Mouse (Mus musculus) embryonic facial prominence, embryonic 13.5 days (tissue): ENCODE results near the gene Spsb1. TPM values are rescaled to one million over a fixed set of nuclear protein-coding genes. Genes with fewer than 3 reads are reported as not detected.

Experiments
- ATAC-seq: fragments of 200-750 bp; cut with Nextera tagmentation; 2 replicates; pipeline ENCODE4 v1.8.0; 2017; ENCODE audit warnings: low read depth; ENCODE audit not compliant: insufficient number of reproducible peaks, insufficient read depth, low FRiP score, low TSS enrichment
- H3K27ac ChIP-seq: fragments of 300-500 bp; sonication (generic); 2 replicates; pipeline ENCODE4 v1.5.1; 2015; ENCODE audit warnings: moderate library complexity, mild to moderate bottlenecking, inconsistent platforms
- H3K27me3 ChIP-seq: fragments of 300-500 bp; sonication (generic); 2 replicates; pipeline ENCODE4 v1.6.1; 2015; ENCODE audit warnings: mild to moderate bottlenecking, inconsistent platforms
- H3K36me3 ChIP-seq: fragments of 300-500 bp; sonication (generic); 2 replicates; pipeline ENCODE4 v1.6.1; 2015; ENCODE audit warnings: mild to moderate bottlenecking, inconsistent platforms
- H3K4me1 ChIP-seq: fragments of 300-500 bp; sonication (generic); 2 replicates; pipeline ENCODE4 v1.6.1; 2015; ENCODE audit warnings: inconsistent platforms
- H3K4me2 ChIP-seq: fragments of 300-500 bp; sonication (generic); 2 replicates; pipeline ENCODE4 v1.6.1; 2015; ENCODE audit warnings: moderate library complexity, mild to moderate bottlenecking, inconsistent platforms
- H3K4me3 ChIP-seq: fragments of 300-500 bp; sonication (generic); 2 replicates; pipeline ENCODE4 v1.5.1; 2015; ENCODE audit warnings: mild to moderate bottlenecking, inconsistent platforms
- H3K9ac ChIP-seq: fragments of 300-500 bp; sonication (generic); 2 replicates; pipeline ENCODE4 v1.6.1; 2015; ENCODE audit warnings: mild to moderate bottlenecking, inconsistent platforms
- H3K9me3 ChIP-seq: fragments of 300-500 bp; sonication (generic); 2 replicates; pipeline ENCODE4 v1.6.1; 2016; ENCODE audit warnings: inconsistent platforms
- WGBS: fragments of 180-500 bp; shearing (Covaris S2); methylation state at CpG from one replicate; pipeline ENCODE4 v1.1.7; 2015; ENCODE audit warnings: mixed read lengths; 5-methylcytosine and 5-hydroxymethylcytosine counted together
- polyA plus RNA-seq: library from polyadenylated mRNA; unstranded; fragments of >200 nt; fragmentation: Nextera tagmentation; extraction: Ambion mirVana; gene quantifications from 2 replicates; pipeline ENCODE4 v1.2.1, GENCODE M21; 2015

Gene Spsb1
- polyA plus RNA-seq, 1 experiment from 2014 or later = 12.2 TPM

DNA sequence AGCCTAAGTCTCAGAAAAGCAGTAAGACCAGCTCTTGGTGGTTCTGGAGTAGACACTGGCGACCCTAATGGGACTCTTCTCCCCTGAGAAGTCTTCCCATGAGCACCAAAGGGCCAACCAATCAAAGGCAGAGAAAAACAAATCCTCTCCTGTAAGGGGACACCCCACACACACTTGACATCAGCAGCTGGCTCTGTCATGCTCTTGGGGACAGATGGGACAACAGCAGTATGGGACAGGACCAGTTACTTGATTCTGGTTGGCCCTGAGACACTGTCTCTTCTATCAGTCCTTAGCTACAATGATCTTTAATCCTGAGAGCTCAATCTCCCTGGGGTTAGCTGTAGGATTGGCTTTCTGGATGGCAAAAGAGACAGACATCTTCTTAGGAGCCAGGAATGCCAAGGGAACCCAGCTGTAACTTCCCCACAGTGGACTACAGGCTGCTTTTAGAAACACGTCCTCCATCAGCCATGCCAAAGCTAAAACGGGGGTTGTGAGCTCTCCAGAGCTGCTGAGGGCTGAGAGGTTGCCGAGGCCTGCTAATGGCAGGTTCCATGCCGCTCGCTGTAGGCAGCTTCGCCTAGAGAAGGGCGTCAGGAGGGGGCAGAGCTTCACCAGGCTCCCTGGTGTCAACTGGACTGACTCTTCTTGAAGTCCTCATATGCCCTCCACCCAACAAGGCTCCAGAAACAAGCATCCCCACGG is 22.6 kb downstream of the Spsb1 start:
- H3K4me1 ChIP-seq = peaks cover 23% of the 10 kb centered on the region; the same call in 1 of the 2 replicates
- no peak overlapping the region for H3K9ac ChIP-seq
- no peak overlapping the region for H3K4me3 ChIP-seq
- H3K27ac ChIP-seq = no peak overlapping the region
- WGBS = 88% methylated on average over 9 of the region's 9 CpGs
- 0 out of 2 replicates have a peak, but pooled peaks cover 3% of the 10 kb centered on the region for H3K36me3 ChIP-seq
- H3K9me3 ChIP-seq = no peaks in the 10 kb centered on the region
- no peak for ATAC-seq
- no peak overlapping the region for H3K4me2 ChIP-seq
- no peaks in the 10 kb centered on the region for H3K27me3 ChIP-seq

DNA sequence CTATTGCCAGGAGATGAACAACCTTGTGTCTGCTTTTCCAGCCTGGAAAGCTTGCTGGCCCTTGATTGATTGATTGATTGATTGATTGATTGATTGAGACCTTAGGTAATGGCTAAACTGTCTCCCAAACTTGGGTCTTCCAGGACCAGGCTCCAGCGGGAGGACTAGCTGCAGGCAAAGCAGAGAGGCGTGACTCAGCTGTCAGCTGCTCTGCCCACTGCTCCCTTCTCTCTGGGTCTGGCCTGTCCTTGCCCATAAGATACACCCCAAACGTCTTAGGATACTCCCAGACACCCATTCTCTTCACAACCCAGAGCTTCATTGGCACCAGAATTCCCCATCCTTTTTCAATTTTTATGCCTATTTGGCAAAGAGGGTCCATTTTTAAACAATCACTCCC is 24.1 kb downstream of the Spsb1 start:
- H3K4me3 ChIP-seq = no peak overlapping the region
- H3K36me3 ChIP-seq = peaks cover 3% of the 10 kb centered on the region; the same call in 1 of the 2 replicates
- no peak overlapping the region for H3K27ac ChIP-seq
- H3K27me3 ChIP-seq = no peaks in the 10 kb centered on the region
- H3K9me3 ChIP-seq = peaks cover 1% of the 10 kb centered on the region; the same call in 1 of the 2 replicates
- no peak overlapping the region for H3K4me2 ChIP-seq
- ATAC-seq = no peak
- H3K4me1 ChIP-seq = peaks cover 19% of the 10 kb centered on the region; the same call in 1 of the 2 replicates
- no peak overlapping the region for H3K9ac ChIP-seq
- 59% methylated on average over 3 of the region's 3 CpGs for WGBS

DNA sequence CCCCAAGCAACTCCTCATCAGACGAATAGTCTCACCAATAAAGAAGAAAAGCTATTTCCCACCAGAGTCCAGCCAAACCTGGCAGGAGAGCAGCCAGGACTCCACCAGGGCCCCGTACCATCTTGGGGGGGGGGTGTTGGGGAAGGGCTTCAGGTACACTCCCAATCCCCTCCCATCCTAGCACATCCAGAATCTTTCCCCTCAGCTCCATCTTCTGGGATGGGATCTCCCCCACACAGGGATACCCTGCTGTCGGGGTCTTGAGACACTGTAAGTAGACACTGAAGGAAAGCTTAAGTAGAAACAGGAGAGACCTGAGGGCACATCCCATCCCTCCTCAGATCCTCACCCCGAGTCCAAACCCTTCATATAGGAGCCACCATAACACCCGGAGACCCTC is 31.8 kb downstream of the Spsb1 start:
- peak overlapping the region; percentile 70; the same call in 1 of the 2 replicates for H3K27ac ChIP-seq
- H3K9me3 ChIP-seq = peaks cover 3% of the 10 kb centered on the region; the same call in 1 of the 2 replicates
- peak overlapping the region; percentile 16; the same call in 1 of the 2 replicates for H3K4me2 ChIP-seq
- peaks cover 65% of the 10 kb centered on the region for H3K4me1 ChIP-seq
- no peak overlapping the region; the same call in 1 of the 2 replicates for H3K9ac ChIP-seq
- 35% methylated on average over 4 of the region's 5 CpGs for WGBS
- no peak for ATAC-seq
- H3K36me3 ChIP-seq = peaks cover 3% of the 10 kb centered on the region; the same call in 1 of the 2 replicates
- no peak overlapping the region for H3K4me3 ChIP-seq
- H3K27me3 ChIP-seq = no peaks in the 10 kb centered on the region

DNA sequence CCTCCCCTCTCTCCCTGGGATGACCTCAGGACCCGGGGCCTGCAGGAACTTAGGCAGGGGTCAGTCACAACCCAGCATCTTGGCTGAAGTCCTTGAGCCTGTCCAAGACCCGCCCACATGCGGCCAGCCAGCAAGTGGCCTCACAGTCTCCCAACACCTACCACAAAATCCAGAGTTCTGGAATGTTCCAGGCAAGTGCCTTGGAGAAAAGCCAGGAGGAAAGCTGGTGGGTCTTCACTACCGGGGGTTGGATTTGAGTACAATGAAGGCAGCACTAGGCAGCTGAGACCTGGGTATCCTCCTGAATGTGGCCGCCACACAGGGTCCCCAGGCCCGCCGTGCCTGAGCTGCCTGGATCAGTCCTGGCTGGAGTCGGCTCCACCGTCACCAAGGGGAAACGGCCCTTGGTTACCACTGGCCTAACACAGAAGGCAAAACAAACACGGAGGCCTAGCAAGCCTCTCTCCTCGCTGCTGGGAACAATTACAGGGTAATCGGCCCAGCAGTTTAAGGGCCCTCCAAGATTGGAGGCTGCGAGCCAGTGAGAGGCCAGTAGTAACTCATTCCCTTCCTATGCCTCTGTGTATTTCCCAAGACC is 32.6 kb downstream of the Spsb1 start:
- no peak for ATAC-seq
- Histone ChIP-seq H3K9me3 (peaks cover 3% of the 10 kb centered on the region; the same call in 1 of the 2 replicates), H3K9ac (peak overlapping the region; percentile 49), H3K36me3 (no peaks in the 10 kb centered on the region; the same call in 1 of the 2 replicates), H3K4me2 (peak overlapping the region; percentile 15), H3K4me3 (no peak overlapping the region), H3K4me1 (peaks cover 69% of the 10 kb centered on the region), H3K27me3 (no peaks in the 10 kb centered on the region), H3K27ac (peak overlapping the region; percentile 70)
- 18% methylated on average over 14 of the region's 14 CpGs for WGBS

DNA sequence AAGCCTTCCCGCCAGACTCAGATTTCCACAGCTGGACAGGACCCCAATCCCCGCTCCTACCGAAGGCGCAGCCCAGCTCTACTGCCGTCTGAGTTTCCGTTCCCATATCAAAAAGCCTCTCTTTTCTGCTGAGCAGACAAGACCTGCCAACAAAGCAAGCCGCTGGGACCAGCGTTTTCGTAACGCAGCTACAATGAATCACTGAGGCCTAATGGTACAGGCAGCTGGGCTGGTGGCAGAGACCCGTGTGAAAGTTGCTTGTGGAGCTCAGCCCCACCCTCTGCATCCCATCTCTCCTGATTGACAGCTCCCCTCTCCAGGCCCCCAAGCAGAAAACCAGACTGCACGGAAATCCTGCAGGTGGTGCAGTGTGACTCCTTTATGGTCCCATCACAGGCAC is 34.0 kb downstream of the Spsb1 start:
- Histone ChIP-seq H3K4me1 (peaks cover 75% of the 10 kb centered on the region), H3K9ac (no peak overlapping the region), H3K4me3 (no peak overlapping the region), H3K9me3 (peaks cover 3% of the 10 kb centered on the region; the same call in 1 of the 2 replicates), H3K36me3 (no peaks in the 10 kb centered on the region; the same call in 1 of the 2 replicates), H3K4me2 (no peak overlapping the region; the same call in 1 of the 2 replicates), H3K27ac (peak overlapping the region; percentile 44), H3K27me3 (no peaks in the 10 kb centered on the region)
- 25% methylated on average over 12 of the region's 12 CpGs for WGBS
- no peak for ATAC-seq

DNA sequence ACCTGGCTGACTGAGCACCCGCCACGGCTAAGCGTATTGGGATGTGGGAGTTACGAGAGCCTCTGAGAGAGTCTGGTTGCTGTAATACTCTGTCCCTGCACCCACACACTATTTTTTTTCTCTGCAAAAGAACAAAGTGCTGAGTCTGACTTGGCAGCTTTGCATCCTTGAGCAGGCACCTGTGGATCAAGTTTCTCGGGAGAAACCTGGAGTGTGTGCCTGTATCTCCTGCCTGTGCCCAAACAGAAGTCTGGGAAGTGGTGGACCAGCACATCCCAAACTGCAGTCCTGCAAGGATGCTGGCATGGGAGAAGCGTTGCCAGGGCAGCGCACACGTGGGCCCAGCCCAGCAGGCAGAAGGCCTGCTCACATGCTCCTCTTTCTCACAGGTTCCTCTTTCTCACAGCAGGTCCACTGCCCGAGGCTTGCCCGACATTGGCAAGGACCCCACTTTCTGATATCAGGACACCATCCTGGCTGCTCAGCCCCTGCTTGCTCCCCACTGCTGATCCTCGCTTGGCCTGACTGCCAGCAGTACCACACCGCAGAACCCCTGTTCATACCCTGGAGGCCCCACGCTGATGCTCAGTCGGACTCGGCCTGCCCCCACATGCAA is 36.3 kb downstream of the Spsb1 start:
- H3K4me3 ChIP-seq = no peak overlapping the region
- H3K27me3 ChIP-seq = no peaks in the 10 kb centered on the region
- H3K4me1 ChIP-seq = peaks cover 82% of the 10 kb centered on the region
- no peaks in the 10 kb centered on the region for H3K36me3 ChIP-seq
- ATAC-seq = no peak
- H3K4me2 ChIP-seq = no peak overlapping the region
- 79% methylated on average over 15 of the region's 15 CpGs for WGBS
- H3K27ac ChIP-seq = no peak overlapping the region; the same call in 1 of the 2 replicates
- H3K9me3 ChIP-seq = no peaks in the 10 kb centered on the region
- no peak overlapping the region for H3K9ac ChIP-seq

DNA sequence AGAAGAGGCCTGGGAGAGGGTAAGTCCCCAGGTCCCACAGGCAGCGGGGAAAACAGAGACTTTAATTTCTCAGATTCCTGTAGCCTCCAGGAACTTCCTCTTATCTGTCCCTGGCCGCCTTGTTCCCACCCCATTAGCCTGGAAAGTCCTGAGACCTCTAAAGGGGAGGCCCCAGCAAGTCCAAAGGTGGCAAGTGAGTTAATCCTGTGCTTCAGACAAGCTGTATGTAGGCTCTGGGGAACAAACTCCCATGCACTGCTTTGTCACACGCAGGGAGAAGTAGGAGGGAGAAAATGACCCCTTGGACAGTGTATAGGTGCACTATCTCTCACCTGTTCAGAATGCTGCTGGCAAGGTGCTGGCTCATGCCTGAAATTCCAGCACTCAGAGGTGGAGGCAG is 38.0 kb downstream of the Spsb1 start:
- H3K27ac ChIP-seq = no peak overlapping the region
- no peak overlapping the region for H3K4me3 ChIP-seq
- no peaks in the 10 kb centered on the region for H3K9me3 ChIP-seq
- 45% methylated on average over 3 of the region's 3 CpGs for WGBS
- no peak overlapping the region for H3K9ac ChIP-seq
- H3K27me3 ChIP-seq = no peaks in the 10 kb centered on the region
- H3K4me1 ChIP-seq = peaks cover 83% of the 10 kb centered on the region
- ATAC-seq = no peak
- no peaks in the 10 kb centered on the region for H3K36me3 ChIP-seq
- H3K4me2 ChIP-seq = no peak overlapping the region

DNA sequence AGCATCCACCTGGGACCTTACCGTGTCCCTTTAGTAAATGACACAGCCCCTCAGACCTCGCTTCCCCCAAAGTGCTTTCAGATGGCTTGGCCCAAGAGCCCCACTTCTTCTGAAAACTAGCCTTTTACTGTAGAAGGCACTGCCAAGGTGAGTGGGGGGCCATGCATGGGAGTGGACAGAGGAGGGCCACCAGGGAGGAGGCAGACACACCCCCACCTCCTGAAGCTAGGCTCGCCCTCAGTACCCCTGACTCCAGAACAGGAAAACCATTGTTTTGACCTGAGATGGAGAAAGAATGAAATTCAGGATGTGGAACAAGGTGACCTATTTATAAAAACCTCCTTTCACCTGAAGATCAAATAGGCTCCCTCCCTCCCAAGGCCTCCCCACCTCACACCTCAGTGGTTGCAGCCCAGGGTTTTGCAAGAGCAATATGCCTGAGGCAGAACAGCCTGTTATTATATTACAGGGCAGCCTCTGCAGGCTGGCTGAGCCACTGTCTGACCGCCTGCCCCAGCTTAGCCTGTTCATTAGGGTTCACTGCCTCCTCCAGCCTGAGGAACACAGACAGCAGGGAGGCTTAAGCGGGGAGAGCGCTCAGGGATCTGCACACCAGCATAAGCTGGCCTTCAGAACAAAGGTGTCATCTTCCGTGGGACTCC is 41.0 kb downstream of the Spsb1 start:
- Histone ChIP-seq H3K36me3 (no peaks in the 10 kb centered on the region), H3K4me2 (no peak overlapping the region), H3K9ac (no peak overlapping the region), H3K4me1 (peaks cover 71% of the 10 kb centered on the region), H3K4me3 (no peak overlapping the region), H3K27me3 (no peaks in the 10 kb centered on the region), H3K27ac (no peak overlapping the region), H3K9me3 (no peaks in the 10 kb centered on the region)
- ATAC-seq = no peak
- WGBS = 59% methylated on average over 7 of the region's 7 CpGs

DNA sequence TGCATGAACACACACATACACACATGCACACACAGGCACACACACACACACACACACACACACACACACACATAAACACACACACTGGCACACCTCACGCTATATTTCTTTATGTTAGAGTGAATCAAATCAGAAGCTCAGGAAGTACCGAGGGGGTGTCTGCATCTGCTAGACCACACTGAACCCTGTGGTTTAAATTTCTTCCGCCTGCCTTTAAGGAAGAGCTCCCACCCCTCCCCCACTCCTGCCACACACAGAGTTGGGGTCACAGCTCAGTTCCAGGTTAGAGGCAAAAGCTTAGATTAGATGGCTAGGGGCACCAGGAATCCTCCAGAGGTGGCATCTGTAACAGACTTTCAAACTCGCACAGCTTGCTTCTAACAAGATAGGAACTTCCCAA is 42.4 kb downstream of the Spsb1 start:
- Histone ChIP-seq H3K9me3 (no peaks in the 10 kb centered on the region), H3K4me3 (no peak overlapping the region), H3K4me2 (no peak overlapping the region), H3K9ac (no peak overlapping the region), H3K36me3 (no peaks in the 10 kb centered on the region), H3K27me3 (no peaks in the 10 kb centered on the region), H3K27ac (peak overlapping the region; percentile 18; the same call in 1 of the 2 replicates), H3K4me1 (peaks cover 64% of the 10 kb centered on the region)
- ATAC-seq = no peak
- WGBS = 12% methylated on average over 4 of the region's 4 CpGs

DNA sequence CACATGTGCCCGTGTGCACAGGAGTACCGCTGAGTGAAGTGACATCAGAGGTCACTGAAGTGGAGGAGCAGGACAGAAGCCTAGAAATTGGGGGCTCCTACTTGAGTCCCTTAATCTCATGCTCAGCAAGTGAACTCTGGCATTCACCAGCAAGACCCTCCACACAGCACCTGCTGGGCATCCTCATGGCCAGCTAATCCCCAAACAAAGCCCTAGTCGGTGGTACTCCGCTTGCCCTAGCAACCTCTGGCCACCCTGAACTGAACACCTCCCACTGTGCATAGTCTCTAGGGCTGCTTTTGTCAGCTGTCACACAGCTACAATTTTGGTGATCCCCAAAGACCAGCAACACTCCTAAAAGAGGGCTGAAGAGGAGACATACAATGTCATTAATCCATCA is 44.3 kb downstream of the Spsb1 start:
- H3K9ac ChIP-seq = no peak overlapping the region
- H3K4me1 ChIP-seq = peaks cover 59% of the 10 kb centered on the region
- H3K9me3 ChIP-seq = no peaks in the 10 kb centered on the region
- no peak for ATAC-seq
- H3K36me3 ChIP-seq = peaks cover 9% of the 10 kb centered on the region
- H3K27me3 ChIP-seq = no peaks in the 10 kb centered on the region
- no peak overlapping the region for H3K27ac ChIP-seq
- 73% methylated on average over 4 of the region's 4 CpGs for WGBS
- H3K4me3 ChIP-seq = no peak overlapping the region
- no peak overlapping the region for H3K4me2 ChIP-seq

DNA sequence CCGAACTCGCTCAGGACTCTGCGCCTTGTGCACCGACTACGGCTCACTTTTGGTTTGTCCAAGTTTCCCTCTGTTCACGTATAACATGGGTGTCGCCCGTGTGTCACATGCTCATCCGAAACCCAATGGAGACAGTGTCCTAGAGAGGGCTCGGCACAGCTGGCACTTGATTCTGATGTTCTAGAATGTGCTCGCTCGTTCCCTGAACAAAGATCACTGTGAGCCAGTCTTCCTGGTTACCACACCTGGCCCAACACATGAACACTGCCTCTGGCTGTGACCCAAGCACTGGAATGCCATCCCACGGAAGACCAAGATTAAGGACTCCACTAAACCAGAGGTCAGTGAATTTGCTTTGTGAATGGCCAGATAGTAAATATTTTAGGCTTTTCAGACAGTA is 45.3 kb downstream of the Spsb1 start:
- Histone ChIP-seq H3K4me1 (peaks cover 50% of the 10 kb centered on the region), H3K9me3 (no peaks in the 10 kb centered on the region), H3K4me3 (no peak overlapping the region), H3K36me3 (peaks cover 17% of the 10 kb centered on the region), H3K27me3 (no peaks in the 10 kb centered on the region), H3K4me2 (no peak overlapping the region), H3K27ac (no peak overlapping the region), H3K9ac (no peak overlapping the region)
- WGBS = 85% methylated on average over 13 of the region's 13 CpGs
- no peak for ATAC-seq
